Mouse (Mus musculus) testis, adult 2 months (tissue): ENCODE measurements around the gene Dyrk1a.

Source experiments
- CTCF ChIP-seq: fragments of 200-500 bp; IDR thresholded peaks from 2 replicates; pipeline ENCODE4 v1.5.1; 2012; ENCODE audit warnings: low read depth, mild to moderate bottlenecking, inconsistent platforms, low read length, moderate library complexity; ENCODE audit not compliant: control insufficient read depth, insufficient read depth, insufficient replicate concordance
- POLR2A ChIP-seq: fragments of 200-500 bp; IDR thresholded peaks from 2 replicates; pipeline ENCODE4 v1.6.1; 2012; ENCODE audit warnings: low read depth, mild to moderate bottlenecking, inconsistent platforms, low read length, moderate library complexity; ENCODE audit not compliant: control insufficient read depth

GRCm38 (mm10) chr16:94542898-94543297 is 26.9 kb upstream of the Dyrk1a start:
- TF ChIP-seq CTCF (no peak), POLR2A (no peak)
